Mouse (Mus musculus): ENCODE data around the gene Capns1.
"Not testable (repeated sequence)": the region's sequence is repeated elsewhere in the genome, so short reads cannot be mapped to it uniquely, and the experiment has no call there.

Capns1 gene

DNA sequence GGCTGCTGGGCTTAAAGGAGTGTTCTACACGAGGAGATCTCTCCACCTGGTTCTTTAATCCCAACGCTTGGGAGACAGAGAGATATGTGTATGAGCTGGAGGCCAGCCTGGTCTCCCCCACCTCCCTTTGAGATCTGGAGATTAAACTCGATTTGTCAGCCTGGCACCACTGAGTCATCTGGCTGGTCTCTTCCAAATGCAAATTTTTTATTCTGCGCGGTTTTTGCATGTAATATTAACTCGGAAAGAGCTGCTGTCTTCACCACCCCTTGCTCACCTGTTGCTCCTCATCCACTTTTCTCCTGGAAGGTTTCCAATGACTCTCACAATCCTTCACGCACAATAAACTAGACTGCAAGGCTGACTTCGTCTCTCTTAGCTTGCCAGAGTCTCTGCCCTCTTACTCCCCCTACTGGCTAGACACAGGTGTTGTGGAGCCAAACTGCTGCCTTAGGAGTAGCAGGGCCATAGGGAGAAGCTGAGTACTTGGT, at the start of gene Capns1:
Gene Capns1, minus strand, starts transcription at position 331 of the 491 bp plus-strand sequence.
- in situ Hi-C loops (cut with MseI, MboI), result no loop called here

DNA sequence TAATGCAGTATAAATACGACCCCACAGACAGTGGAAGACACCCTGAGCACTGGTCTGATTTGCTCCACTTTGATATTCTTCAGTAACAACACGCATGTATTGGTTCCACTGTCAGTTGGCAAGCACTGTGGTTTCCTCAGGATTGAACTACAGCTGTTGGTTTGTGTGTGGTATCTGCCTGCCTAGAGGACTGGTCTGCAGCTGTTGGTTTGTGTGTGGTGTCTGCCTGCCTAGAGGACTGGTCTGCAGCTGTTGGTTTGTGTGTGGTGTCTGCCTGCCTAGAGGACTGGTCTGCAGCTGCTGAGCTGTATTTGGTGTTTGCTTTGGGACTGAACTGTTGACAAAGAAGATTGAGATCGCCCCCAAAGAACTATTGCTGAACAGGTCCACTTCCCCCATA, 38.8 kb upstream of the Capns1 start:
- in situ Hi-C loops (cut with MseI, MboI), result not testable (repeated sequence)

DNA sequence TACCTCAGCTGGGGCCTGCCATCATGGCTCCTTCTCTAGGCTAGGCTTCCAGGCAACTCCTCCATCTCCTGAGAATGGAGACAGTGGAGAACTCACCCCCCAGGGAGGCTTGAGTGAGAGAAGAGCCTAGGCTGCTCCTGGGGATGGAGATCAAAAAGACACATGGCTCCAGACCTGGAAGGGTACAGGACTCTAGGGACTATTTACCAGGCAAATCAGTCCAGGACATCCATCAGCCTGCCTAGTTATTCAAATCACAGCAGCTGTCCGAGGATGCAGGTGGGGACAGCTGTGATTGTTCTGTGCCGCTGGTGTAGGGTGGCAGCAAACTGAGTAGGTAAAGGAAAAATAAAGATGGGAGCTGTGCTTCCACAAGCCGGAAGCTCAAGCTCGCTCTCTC, 37.0 kb upstream of the Capns1 start, which contains the start of gene Ovol3:
Gene Ovol3, minus strand, starts transcription at position 101 of the 400 bp plus-strand sequence.
- in situ Hi-C loops (cut with MseI, MboI), result no loop called here

DNA sequence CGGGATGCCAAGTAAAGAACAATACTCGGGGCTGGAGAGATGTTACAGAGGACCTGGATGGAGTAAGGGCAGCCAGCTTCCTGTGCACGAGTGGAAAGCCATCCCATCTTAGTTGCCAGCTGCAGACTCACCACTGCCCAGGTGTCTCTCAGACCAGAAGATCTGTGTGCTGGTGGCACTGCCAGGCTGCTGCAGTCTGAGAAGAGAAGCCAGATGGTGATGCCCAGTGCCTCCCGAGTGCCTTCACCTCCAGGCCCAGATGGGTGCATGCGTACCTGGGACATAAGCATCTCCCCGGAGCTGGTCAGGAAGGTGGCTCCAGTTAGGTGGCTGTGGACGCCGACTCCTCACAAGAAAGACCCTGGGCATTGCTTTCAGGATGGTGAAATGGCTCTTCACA, 36.5 kb upstream of the Capns1 start:
- in situ Hi-C loops (cut with MseI, MboI), result no loop called here

DNA sequence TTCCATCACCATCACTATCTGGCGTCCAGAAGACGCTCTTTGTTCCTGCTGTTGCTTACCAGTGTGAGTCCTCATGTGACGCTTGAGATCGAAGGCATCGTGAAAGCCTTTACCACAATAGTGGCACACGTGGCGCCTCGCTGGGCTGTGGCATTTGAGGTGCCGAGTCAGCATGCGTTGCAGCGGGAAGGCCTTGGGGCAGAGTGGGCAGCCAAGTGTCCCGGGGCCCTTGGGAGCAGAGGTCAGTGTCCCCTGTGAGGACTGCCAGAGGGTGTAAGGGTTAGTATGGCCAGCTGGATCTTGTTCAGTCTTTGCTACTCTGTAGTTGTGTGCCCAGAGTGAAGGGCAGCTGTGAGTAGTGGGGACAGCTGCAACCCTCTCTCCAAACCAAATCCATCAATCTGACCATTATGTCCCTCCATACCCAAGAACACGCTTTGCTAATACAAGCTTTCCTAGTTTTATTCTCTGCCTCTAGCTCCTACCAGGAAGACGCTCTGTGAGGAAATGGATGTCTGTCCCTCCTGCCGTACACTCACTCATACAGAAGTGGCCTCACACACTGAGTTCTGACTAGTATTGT, 35.8 kb upstream of the Capns1 start:
- in situ Hi-C loops (cut with MseI, MboI), result no loop called here

DNA sequence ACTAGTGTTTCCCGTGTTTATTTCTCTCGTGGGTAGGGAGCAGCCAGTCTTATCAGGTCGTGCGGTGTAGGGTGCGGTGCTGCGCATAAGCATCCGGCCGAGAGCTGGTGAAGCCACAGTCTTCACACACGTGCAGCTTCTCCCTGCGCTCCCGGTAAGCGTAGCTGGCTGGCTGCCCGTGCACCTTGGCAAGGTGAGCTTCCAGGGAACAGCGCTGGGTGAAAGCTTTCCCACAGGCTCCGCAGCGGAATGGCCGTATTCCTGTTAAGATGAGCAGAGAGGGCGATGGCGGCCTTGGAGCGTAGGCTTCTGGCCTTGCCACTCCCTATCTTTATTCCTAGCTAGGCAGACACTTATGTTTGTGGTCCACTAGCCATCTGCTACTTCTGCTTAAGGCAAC, 34.8 kb upstream of the Capns1 start:
- in situ Hi-C loops (cut with MseI, MboI), result no loop called here

DNA sequence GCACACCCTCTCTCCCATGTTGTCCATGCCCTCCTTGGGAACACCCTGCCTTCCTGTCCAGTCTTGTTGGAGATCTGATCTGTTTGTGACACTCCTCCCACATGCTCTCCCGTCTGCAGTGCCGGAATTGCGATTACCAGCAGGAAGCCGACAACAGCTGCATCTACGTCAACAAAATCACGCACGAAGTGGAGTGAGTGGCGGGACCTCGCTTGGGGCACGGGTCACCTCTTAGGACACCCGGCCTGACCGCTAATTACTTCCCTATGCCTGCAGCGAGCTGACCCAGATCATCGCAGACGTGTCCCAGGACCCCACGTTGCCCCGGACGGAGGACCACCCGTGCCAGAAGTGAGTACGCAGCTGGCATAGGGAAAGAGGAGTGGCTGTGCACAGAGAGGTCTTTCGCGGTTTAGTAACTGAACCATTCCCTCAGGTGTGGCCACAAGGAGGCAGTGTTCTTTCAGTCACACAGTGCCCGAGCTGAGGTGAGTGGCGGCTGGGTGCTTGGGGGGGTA, 34.1 kb upstream of the Capns1 start:
- in situ Hi-C loops (cut with MseI, MboI), result no loop called here

DNA sequence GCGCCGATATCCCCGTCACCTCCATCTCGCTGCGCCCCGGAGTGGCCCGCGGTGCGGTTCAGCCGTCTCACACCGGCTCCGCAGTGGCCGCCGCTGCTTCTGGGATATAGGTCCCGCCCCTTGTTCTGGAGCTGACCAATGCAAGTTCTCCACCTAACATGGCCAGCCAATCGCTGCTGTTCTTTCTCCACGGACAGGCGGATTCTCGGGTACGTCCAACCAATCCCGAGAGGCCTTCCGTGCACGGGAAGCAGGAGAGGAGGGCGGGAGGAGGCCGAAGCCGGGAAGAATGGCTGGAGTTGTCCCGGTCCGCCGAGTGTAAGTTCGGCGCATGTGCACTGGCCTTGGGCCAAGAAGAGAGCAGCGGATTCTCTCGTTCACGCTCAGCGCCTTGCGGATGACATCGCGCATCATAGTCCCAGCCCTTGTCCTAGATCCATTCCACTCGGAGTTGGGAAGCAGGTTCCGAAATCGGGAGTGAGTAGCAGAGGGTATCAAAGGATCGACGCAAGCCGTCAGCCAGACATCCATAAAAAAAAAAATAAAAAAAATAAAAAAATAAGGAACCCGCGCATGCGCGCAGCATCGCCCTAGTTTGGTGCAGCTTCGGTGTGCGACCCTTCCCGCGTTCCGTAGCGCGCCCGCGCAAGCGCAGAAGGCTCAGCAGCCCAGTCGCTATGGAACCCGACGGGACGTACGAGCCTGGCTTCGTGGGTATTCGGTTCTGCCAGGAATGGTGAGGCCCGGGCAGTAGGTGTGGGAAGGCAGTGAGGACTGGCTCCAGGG, 33.3 kb upstream of the Capns1 start, which contains the start of the genes Polr2i and Tbcb:
Gene Polr2i, plus strand, starts transcription at position 280 of the 786 bp plus-strand sequence.
Gene Tbcb, minus strand, starts transcription at position 604 of the 786 bp plus-strand sequence.
- in situ Hi-C loops (cut with MseI, MboI), result no loop called here

DNA sequence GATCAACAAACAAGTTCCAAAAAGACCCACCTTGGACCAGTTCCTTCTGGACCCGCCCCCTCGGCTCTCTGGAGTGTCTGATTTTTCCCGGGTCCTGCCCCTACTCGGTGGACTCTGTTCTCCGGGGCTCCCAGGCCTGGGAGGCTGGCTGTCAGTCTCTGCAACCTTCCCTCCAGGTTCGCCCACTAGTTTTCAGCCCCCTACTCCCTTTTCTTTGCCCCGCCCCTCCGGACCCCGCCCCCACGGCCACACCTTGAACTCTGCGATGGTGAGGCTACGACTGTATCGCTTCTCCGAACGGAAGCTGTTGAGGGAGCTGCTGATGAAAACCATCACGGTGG, 32.7 kb upstream of the Capns1 start:
- in situ Hi-C loops (cut with MseI, MboI), result no loop called here

DNA sequence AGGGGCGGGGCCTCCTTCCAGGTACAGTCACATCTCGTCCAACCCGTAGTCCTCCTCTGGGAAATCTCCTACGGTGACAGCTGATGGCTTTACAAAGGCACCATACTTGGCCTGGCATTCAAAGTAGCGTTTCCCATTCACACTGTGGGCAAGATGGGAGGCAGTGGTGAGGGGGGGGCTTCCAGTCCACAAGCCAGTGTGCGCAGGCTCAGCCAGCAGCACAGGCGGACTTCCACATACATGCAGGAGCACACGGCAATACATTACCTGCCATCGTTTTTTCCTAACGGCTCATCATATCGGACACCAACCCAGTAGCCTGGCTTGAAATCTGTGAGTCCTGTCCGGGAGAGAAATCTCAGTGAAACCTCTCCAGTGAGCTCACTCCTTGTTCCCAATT, 25.6 kb upstream of the Capns1 start:
- in situ Hi-C loops (cut with MseI, MboI), result no loop called here

DNA sequence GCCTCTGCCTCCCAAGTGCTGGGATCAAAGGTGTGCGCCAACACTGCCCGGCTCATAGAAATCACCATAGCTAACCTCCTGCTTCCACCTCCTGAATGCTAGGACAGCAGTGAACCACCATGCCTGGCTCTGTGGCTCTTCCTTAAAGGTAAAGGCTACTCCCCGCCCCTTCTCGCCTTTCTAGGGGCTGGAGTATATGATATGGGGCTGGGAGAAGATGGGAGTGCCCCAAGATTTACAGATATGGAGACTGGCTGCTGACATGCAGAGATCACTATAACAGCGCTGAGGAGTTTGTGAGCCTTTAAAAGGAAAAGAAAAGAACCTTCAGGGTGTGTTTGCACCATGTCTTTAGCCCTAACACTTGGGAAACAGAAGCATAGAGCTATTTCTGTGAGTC, 23.6 kb upstream of the Capns1 start:
- in situ Hi-C loops (cut with MseI, MboI), result no loop called here

DNA sequence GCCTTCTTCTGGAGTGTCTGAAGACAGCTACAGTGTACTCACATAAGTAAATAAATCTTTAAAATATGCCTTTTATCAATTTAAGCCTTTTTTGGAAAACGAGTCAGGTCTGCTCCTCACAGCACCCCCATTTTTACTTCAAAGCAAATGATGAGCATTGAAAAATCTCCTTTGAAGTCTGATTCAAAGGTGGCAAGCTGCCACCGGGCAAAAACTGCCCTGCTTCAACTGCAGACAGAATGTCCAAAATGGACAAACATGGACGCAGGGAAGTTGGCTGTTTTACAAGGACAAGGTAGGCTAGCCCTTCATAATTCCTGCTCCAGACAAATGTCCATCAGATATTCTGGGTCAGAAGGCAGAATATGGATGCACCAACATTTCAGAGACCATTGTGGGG, 22.8 kb upstream of the Capns1 start:
- in situ Hi-C loops (cut with MseI, MboI), result no loop called here

DNA sequence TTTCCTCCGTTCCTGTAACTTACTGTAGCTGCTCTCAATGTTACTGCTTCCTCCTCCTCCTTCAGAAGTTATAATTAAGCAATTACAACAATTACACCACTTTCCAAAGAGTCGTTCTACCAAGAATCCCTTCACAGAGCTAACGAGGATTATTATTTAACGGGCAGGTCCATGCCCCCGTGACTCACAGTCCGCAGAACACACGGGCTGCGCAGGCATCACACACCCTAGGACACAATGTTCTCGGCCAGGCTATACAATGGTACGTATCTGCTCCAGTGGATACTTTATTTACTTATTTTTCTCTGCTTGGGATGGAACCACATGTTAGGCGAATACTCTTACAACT, 21.4 kb upstream of the Capns1 start:
- in situ Hi-C loops (cut with MseI, MboI), result no loop called here

DNA sequence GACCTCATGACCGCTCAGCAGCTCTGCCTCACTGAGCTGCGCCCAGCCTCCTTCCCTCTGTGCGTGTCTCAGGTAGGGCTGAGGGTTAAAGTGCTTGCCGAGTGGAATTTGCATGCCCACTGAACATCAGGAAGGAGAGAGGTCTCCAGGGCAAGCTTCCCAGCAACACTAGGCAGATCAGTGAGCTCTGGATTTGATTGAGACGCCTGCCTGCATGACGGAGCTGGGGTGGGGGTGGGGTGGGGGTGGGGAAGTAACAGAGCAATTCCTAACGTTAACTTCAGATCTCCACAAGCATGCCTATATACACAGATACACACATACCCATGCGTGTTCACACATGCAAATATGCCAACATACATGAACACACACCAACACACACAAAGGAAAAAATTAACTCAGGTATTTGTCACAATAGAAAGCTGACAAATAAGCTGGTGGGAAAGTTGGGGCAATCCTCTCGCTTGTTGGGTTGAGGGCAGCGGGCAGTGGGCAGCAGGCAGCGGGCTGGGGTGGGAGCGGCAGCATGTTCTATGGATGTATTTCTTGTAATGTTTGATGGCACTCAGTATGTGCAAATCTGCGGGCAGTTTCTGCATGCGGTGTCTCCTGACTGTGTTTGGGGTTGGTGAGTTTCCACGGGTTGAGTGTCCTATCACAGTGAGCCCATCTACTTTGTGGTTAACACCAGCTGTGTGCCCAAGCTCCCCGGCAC, 20.8 kb upstream of the Capns1 start:
- in situ Hi-C loops (cut with MseI, MboI), result loop anchor here in 1 of 2 experiments (5.0 kb wide), 1 partner anchor 37 kb away; the partner anchor contains the start of gene Cox7a1

DNA sequence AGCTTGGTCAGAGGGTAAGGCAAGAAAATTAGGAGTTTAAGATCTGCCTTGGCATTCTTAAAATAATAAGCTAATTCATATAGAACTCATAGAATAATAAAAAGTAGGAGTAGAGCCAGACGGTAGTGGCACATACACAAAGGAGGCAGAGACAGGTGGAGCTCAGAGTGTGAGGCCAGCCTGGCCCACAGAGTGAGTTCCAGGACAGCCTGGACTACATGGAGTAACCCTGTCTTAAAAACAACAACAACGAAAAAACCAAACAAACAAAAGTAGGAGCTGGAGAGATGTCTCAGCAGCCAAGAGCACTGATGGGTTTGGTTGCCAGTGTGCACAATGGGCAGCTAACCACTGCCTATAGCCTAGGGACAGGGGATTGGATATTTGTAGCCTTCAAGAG, 18.7 kb upstream of the Capns1 start:
- in situ Hi-C loops (cut with MseI, MboI), result loop anchor here in 1 of 2 experiments (5.0 kb wide), 1 partner anchor 35 kb away; the partner anchor contains the start of gene Cox7a1

DNA sequence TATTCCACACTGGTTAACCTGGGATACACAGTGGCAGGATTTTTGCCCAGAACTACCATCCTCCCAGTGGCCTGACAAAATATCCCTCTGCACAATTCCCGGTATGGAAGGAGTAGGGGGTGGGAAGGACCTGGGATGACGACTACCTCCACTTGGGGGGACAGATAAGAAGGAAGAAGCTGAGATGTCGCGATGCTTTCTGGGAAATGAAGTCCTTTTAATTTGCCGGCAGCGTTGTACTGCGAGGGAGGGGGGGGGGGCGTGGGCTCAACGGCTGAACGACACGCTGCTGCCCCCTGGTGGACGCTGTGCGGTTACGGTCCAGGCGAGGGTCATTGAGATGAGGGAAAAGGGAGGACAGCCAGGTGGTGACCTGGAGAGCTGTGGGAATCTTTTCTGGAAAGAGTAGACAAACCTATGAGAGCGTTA, 18.1 kb upstream of the Capns1 start:
- in situ Hi-C loops (cut with MseI, MboI), result loop anchor here in 1 of 2 experiments (5.0 kb wide), 1 partner anchor 34 kb away; the partner anchor contains the start of gene Cox7a1

DNA sequence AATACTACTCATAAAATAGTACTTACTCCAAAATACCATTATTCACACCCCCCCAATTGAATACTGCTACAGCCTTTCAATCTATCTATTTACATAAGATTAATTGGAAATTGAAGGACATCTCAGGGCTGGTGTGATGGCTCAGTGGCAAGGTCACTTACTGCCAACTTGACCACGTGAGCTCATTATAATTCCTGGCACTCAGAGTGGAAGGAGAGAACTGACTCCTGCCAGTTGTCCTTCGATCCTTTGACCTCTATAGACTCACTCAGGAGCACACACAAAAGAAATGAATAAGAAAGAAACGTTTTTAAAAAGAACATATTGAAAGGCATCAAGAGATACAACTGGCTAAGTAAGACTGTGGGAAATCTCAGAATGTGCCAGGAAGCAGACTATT, 17.3 kb upstream of the Capns1 start:
- in situ Hi-C loops (cut with MseI, MboI), result loop anchor here in 1 of 2 experiments (5.0 kb wide), 1 partner anchor 34 kb away; the partner anchor contains the start of gene Cox7a1

DNA sequence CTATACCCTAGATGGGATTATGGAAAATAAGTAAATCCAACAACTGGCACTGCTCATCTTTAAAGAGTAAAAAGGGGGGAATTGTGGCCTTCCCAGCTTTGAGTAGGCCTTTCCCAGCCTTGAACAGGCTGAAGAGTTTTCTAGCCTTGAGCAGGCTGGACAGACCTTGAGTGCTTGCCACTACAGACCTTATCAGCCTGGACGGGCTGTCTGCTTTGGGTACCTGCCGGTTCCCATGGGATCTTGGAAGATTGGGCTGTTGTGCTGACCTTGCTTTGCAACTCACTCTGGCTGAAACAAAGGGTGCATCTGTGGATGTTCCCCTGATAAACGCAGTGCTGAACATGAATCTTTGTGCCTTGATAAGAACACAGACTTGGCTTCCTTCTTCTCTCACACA, 15.3 kb upstream of the Capns1 start:
- in situ Hi-C loops (cut with MseI, MboI), result loop anchor here in 1 of 2 experiments (5.0 kb wide), 1 partner anchor 37 kb away; no protein-coding TSS in a partner anchor

DNA sequence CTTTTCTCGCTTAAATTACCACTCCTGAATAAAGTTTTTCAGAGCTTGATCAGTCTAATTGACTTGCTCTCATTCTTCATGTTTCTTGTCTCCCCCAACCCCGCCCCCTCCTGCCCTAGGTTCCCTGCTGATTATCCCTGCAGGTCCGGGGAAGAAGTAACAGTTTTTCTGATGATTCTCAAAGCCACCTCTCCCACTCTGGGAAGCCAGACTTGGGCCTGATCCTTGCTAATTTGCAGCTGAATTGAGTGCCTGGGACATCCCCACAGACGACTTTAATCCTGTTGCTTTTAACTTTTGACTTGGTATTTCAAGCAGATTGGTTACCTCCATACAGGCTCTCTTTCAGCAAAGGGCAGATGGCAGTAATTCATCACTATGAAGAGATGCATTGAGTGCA, 12.4 kb upstream of the Capns1 start:
- in situ Hi-C loops (cut with MseI, MboI), result loop anchor here in 1 of 2 experiments (5.0 kb wide), 1 partner anchor 34 kb away; no protein-coding TSS in a partner anchor

DNA sequence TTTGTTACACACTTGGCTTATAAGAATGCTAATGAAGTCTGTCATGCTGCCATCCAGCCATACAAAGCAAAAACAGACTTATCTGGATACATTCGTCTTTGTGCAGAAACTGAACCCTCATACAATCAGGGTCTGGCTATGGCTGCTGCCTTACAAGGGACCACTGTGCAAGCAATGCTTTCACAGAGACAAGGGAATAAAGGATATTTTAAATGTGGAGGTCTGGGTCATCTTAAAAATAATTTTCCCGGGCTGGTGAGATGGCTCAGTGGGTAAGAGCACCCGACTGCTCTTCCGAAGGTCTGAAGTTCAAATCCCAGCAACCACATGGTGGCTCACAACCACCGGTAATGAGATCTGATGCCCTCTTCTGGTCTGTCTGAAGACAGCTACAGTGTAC, 7.8 kb upstream of the Capns1 start:
- in situ Hi-C loops (cut with MseI, MboI), result not testable (repeated sequence)

DNA sequence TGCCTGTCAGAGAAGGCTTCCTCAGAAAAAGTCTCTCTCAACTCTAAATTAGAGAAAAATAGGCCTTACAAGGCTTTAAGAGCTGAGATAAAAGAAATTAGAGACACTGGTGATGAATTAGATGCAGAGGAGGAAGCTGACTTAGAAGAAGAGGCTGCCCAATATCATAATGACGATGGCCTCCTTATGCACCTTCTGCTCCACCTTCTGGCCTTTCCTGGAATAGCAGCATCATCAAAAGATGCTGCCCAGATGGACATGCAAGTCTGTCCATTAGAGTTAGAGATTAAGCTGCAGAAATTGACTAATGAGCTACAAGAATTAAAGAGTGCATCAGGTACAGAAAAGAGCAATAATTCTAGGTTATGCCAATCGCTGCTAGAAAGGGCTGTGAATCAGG, 6.8 kb upstream of the Capns1 start:
- in situ Hi-C loops (cut with MseI, MboI), result no loop called here

DNA sequence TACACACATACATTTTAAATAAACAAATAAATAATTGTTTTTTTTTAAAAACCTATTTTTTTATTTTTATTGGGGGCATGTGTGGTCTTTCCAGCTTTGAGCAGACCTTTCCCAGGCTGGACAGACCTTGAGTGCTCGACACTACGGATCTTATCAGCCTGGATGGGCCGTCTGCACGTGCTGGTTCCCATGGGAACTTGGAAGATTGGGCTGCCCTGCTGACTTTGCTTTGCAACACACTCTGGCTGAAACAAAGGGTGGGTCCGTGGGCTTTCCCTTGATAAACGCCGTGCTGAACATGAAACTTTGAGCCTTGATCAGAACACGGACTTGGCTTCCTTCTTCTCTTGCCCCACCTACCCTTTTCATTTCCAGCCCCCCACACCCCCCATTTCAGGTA, 5.8 kb upstream of the Capns1 start:
- in situ Hi-C loops (cut with MseI, MboI), result no loop called here

All from mouse trophoblast stem cell (cell line).